Mouse (Mus musculus) kidney, adult 11 months (tissue): ENCODE data around the gene Asgr1.
"Not testable (repeated sequence)": the region's sequence is repeated elsewhere in the genome, so short reads cannot be mapped to it uniquely, and the experiment has no call there.

Experiments used
- DNase-seq: peaks from one replicate; pipeline ENCODE4 v3.0.0; 2022

Gene Asgr1

GRCm38 (mm10) chr11:70053898-70054570 is at the start of gene Asgr1:
Gene Asgr1, plus strand, starts transcription at chr11:70054085.
- DNase-seq = peak; percentile 30

- DNase-seq = no peak
Observed at GRCm38 (mm10) chr11:70005521-70005920, 48.4 kb upstream of the Asgr1 start.

GRCm38 (mm10) chr11:70010033-70010432 is 43.9 kb upstream of the Asgr1 start:
- DNase-seq = no peak

- DNase-seq = no peak
Observed at GRCm38 (mm10) chr11:70010548-70010947, 43.3 kb upstream of the Asgr1 start.

GRCm38 (mm10) chr11:70010961-70011360 is 42.9 kb upstream of the Asgr1 start:
- DNase-seq = no peak

- DNase-seq = no peak
Observed at GRCm38 (mm10) chr11:70012931-70013330, 41.0 kb upstream of the Asgr1 start.

GRCm38 (mm10) chr11:70013408-70013807 is 40.5 kb upstream of the Asgr1 start:
- no peak for DNase-seq

- no peak for DNase-seq
Observed at GRCm38 (mm10) chr11:70014051-70014450, 39.8 kb upstream of the Asgr1 start.

GRCm38 (mm10) chr11:70014880-70015558 is 38.9 kb upstream of the Asgr1 start, which contains the start of gene Acadvl:
Gene Acadvl, minus strand, starts transcription at chr11:70015411.
- peak; percentile 92 for DNase-seq

GRCm38 (mm10) chr11:70015677-70016076 is 38.2 kb upstream of the Asgr1 start:
- DNase-seq = no peak

- not testable (repeated sequence) for DNase-seq
Observed at GRCm38 (mm10) chr11:70016177-70016576, 37.7 kb upstream of the Asgr1 start.

GRCm38 (mm10) chr11:70016669-70017068 is 37.2 kb upstream of the Asgr1 start, which contains the start of gene Dlg4:
Gene Dlg4, plus strand, starts transcription at chr11:70016942.
- DNase-seq = no peak

- no peak for DNase-seq
Observed at GRCm38 (mm10) chr11:70017199-70017767, 36.6 kb upstream of the Asgr1 start.

- DNase-seq = no peak
Observed at GRCm38 (mm10) chr11:70018131-70018990, 35.5 kb upstream of the Asgr1 start.

- no peak for DNase-seq
Observed at GRCm38 (mm10) chr11:70019495-70020021, 34.3 kb upstream of the Asgr1 start.

- no peak for DNase-seq
Observed at GRCm38 (mm10) chr11:70020022-70020631, 33.8 kb upstream of the Asgr1 start.

- DNase-seq = peak; percentile 79
Observed at GRCm38 (mm10) chr11:70020731-70021263, 33.1 kb upstream of the Asgr1 start.

- DNase-seq = peak; percentile 97
Observed at GRCm38 (mm10) chr11:70021264-70022132, 32.4 kb upstream of the Asgr1 start.

- DNase-seq = no peak
Observed at GRCm38 (mm10) chr11:70023481-70024150, 30.3 kb upstream of the Asgr1 start.

GRCm38 (mm10) chr11:70024151-70024514 is 29.8 kb upstream of the Asgr1 start:
- DNase-seq = no peak
